Mouse (Mus musculus): ENCODE measurements around the gene Rbms2.
A peak's percentile ranks its signal among the peaks of the same experiment; 100 is the strongest.
"Not testable (repeated sequence)": the region's sequence is repeated elsewhere in the genome, so short reads cannot be mapped to it uniquely, and the experiment has no call there.

The Rbms2 gene

GRCm38 (mm10) chr10:128179989-128180388 lies at the start of gene Rbms2:
Rbms2 (minus strand) TSS chr10:128180297.
- DNase-seq (ENCODE audit: low spot score) = no peak

GRCm38 (mm10) chr10:128228009-128228408 lies 47.9 kb upstream of the Rbms2 start:
- no peak for DNase-seq (ENCODE audit: low spot score)

GRCm38 (mm10) chr10:128227592-128227991 lies 47.5 kb upstream of the Rbms2 start:
- no peak for DNase-seq (ENCODE audit: low spot score)

- DNase-seq (ENCODE audit: low spot score) = no peak
These were observed 45.4 kb upstream of the Rbms2 start, which contains the start of gene Mip for GRCm38 (mm10) chr10:128225538-128225937. Mip (plus strand) TSS chr10:128225838.

- no peak for DNase-seq (ENCODE audit: low spot score)
These were observed 45.0 kb upstream of the Rbms2 start for GRCm38 (mm10) chr10:128225064-128225463.

- no peak for DNase-seq (ENCODE audit: low spot score)
These were observed 41.6 kb upstream of the Rbms2 start for GRCm38 (mm10) chr10:128221533-128222286.

GRCm38 (mm10) chr10:128218387-128219117 lies 38.5 kb upstream of the Rbms2 start:
- DNase-seq (ENCODE audit: low spot score) = no peak

GRCm38 (mm10) chr10:128214981-128215380 lies 34.9 kb upstream of the Rbms2 start:
- DNase-seq (ENCODE audit: low spot score) = no peak

GRCm38 (mm10) chr10:128214112-128214511 lies 34.0 kb upstream of the Rbms2 start:
- not testable (repeated sequence) for DNase-seq (ENCODE audit: low spot score)

GRCm38 (mm10) chr10:128212871-128213323 lies 32.8 kb upstream of the Rbms2 start:
- DNase-seq (ENCODE audit: low spot score) = no peak

GRCm38 (mm10) chr10:128212148-128212547 lies 32.1 kb upstream of the Rbms2 start:
- no peak for DNase-seq (ENCODE audit: low spot score)

- DNase-seq (ENCODE audit: low spot score) = peak; percentile 72
These were observed 31.5 kb upstream of the Rbms2 start, which contains the start of gene Spryd4 for GRCm38 (mm10) chr10:128211390-128212108. Spryd4 (minus strand) TSS chr10:128211807.

- DNase-seq (ENCODE audit: low spot score) = no peak
These were observed 30.9 kb upstream of the Rbms2 start for GRCm38 (mm10) chr10:128210954-128211353.

- DNase-seq (ENCODE audit: low spot score) = no peak
These were observed 30.0 kb upstream of the Rbms2 start for GRCm38 (mm10) chr10:128210131-128210530.

GRCm38 (mm10) chr10:128209311-128210009 lies 29.4 kb upstream of the Rbms2 start:
- no peak for DNase-seq (ENCODE audit: low spot score)

- no peak for DNase-seq (ENCODE audit: low spot score)
These were observed 28.2 kb upstream of the Rbms2 start for GRCm38 (mm10) chr10:128208326-128208725.

- DNase-seq (ENCODE audit: low spot score) = no peak
These were observed 24.8 kb upstream of the Rbms2 start for GRCm38 (mm10) chr10:128204941-128205340.

GRCm38 (mm10) chr10:128201856-128202255 lies 21.8 kb upstream of the Rbms2 start:
- DNase-seq (ENCODE audit: low spot score) = no peak

- no peak for DNase-seq (ENCODE audit: low spot score)
These were observed 14.7 kb upstream of the Rbms2 start for GRCm38 (mm10) chr10:128194551-128195461.

GRCm38 (mm10) chr10:128194024-128194550 lies 14.0 kb upstream of the Rbms2 start, which contains the start of gene Gls2:
Gls2 (plus strand) TSS chr10:128194457.
- DNase-seq (ENCODE audit: low spot score) = peak; percentile 93

All from layer of hippocampus, adult 9-10 months (tissue).